Mouse (Mus musculus) embryo, embryonic 10.5 days (tissue): ENCODE measurements around the gene Mfsd11.
"Not testable (repeated sequence)": the region's sequence is repeated elsewhere in the genome, so short reads cannot be mapped to it uniquely, and the experiment has no call there.

Experiments
- DNase-seq: peaks from one replicate; pipeline ENCODE4 v3.0.0-alpha.2; 2015; ENCODE audit warnings: low spot score

The Mfsd11 gene

GRCm38 (mm10) chr11:116847187-116848085 lies 4.8 kb upstream of the Mfsd11 start:
- DNase-seq: no peak

- DNase-seq: no peak
Observed at GRCm38 (mm10) chr11:116848086-116848876, 4.0 kb upstream of the Mfsd11 start.

GRCm38 (mm10) chr11:116848877-116849178 lies 3.4 kb upstream of the Mfsd11 start:
- not testable (repeated sequence) for DNase-seq

- DNase-seq: no peak
Observed at GRCm38 (mm10) chr11:116849587-116849986, 2.7 kb upstream of the Mfsd11 start.

GRCm38 (mm10) chr11:116850085-116850484 lies 2.2 kb upstream of the Mfsd11 start:
- DNase-seq: no peak

GRCm38 (mm10) chr11:116850833-116851477 lies 1.3 kb upstream of the Mfsd11 start:
- no peak for DNase-seq

- DNase-seq: peak; percentile 43
Observed at GRCm38 (mm10) chr11:116851576-116852290, 507 bp upstream of the Mfsd11 start.

- DNase-seq: peak; percentile 97
Observed at GRCm38 (mm10) chr11:116852891-116853511, 761 bp downstream of the Mfsd11 start, which contains the start of gene Srsf2. Gene Srsf2, minus strand, starts transcription at chr11:116853094.

- DNase-seq: peak; percentile 97
Observed at GRCm38 (mm10) chr11:116853512-116853928, 1.3 kb downstream of the Mfsd11 start.

- no peak for DNase-seq
Observed at GRCm38 (mm10) chr11:116854279-116854678, 2.0 kb downstream of the Mfsd11 start.

GRCm38 (mm10) chr11:116857183-116857850 lies 5.1 kb downstream of the Mfsd11 start:
- DNase-seq: peak; percentile 48

GRCm38 (mm10) chr11:116864444-116864843 lies 12.2 kb downstream of the Mfsd11 start:
- no peak for DNase-seq

GRCm38 (mm10) chr11:116865945-116866585 lies 13.8 kb downstream of the Mfsd11 start:
- DNase-seq: no peak

GRCm38 (mm10) chr11:116868129-116868528 lies 15.9 kb downstream of the Mfsd11 start:
- DNase-seq: no peak

- DNase-seq: no peak
Observed at GRCm38 (mm10) chr11:116869223-116869622, 17.0 kb downstream of the Mfsd11 start.

GRCm38 (mm10) chr11:116869641-116870040 lies 17.4 kb downstream of the Mfsd11 start:
- DNase-seq: no peak

- no peak for DNase-seq
Observed at GRCm38 (mm10) chr11:116871538-116871937, 19.3 kb downstream of the Mfsd11 start.

GRCm38 (mm10) chr11:116873987-116874386 lies 21.7 kb downstream of the Mfsd11 start:
- no peak for DNase-seq

- no peak for DNase-seq
Observed at GRCm38 (mm10) chr11:116878454-116878853, 26.2 kb downstream of the Mfsd11 start.

GRCm38 (mm10) chr11:116880839-116881238 lies 28.6 kb downstream of the Mfsd11 start:
- no peak for DNase-seq
